Mouse (Mus musculus): ENCODE results near the gene A930002H24Rik. TPM values are rescaled to one million over a fixed set of nuclear protein-coding genes. Genes with fewer than 3 reads are reported as not detected.

The A930002H24Rik gene
- polyA plus RNA-seq, 1 experiment = 3.9 TPM

- no peak for DNase-seq (ENCODE audit: low spot score)
Measured at GRCm38 (mm10) chr17:63836223-63836622, 27.4 kb downstream of the A930002H24Rik start.

- no peak for DNase-seq (ENCODE audit: low spot score)
Measured at GRCm38 (mm10) chr17:63831550-63831949, 32.0 kb downstream of the A930002H24Rik start.

DNA sequence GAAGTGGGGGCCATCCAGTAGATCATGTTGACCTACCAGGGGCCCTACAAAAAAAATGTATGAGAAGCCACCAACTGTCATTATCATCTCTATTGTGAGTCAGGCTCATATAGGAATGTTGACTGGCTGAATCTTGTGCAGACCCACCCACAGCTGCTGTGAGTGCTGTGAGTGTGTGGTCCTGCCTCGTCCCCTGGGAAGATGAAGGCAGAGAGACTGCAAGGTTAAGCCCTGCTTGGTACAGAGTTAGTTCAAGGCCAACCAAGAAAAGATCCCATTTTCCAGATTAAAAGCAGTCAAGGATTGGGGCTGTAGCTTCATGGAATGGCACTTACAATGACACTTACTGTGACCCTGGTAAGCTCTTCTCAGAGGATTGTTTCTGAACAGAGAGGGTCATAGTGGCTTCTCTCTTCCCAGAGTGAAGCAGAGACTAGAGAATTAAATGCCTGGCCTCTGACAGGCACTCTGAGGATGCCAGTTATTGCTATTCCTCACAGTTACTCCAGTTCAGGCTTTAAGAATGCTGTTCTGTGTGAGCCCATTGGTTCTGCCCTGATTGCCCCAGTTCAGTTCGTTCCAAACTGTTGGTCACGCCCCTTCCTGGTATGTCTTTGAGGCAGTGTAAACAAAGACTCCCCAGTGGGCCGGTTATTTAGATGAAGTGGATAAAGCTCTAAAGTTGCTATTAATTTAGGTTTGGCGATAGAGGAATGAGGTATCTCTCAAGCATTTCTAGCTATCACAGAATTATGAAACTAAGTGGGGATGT lies 34.8 kb downstream of the A930002H24Rik start:
- no peak for DNase-seq (ENCODE audit: low spot score)

DNA sequence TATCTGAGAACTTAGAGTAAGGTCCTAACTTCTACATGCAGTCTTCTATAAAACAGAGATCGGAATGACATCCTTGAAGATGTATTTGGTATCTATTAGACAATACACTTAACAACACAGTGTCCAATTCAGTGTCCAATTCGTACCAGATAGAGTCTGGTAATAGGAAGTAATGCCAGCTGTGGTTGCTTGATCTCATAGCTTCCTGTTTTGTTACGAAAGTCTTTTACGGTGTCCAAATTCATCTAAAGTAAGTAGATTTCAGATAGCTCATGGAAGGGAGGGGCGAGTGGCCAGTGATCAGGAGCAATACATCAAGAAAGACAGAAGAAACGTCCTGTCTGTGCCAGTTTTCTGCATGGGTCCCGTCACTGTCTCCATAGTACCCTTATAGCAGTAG lies 36.8 kb downstream of the A930002H24Rik start:
- no peak for DNase-seq (ENCODE audit: low spot score)

DNA sequence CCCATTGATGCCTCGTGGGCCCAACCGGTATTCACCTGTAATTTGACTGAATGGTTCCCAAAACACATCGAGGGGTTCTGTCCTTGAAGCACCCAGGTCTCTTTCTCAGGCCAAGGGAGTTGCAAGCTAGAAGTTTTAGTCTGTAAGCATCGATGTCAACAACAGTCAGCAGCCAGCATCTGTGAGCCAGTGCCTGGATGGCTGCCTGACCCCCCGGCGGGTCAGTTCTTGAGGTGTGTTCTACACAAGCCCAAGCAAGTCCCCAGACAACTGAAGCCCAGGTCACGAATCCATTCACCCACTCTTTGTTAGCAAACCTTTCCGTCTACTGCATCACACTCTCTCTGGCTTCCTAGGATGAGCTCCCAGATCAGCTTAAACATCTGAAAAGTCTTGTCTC lies 37.4 kb downstream of the A930002H24Rik start:
- DNase-seq (ENCODE audit: low spot score) = no peak

DNA sequence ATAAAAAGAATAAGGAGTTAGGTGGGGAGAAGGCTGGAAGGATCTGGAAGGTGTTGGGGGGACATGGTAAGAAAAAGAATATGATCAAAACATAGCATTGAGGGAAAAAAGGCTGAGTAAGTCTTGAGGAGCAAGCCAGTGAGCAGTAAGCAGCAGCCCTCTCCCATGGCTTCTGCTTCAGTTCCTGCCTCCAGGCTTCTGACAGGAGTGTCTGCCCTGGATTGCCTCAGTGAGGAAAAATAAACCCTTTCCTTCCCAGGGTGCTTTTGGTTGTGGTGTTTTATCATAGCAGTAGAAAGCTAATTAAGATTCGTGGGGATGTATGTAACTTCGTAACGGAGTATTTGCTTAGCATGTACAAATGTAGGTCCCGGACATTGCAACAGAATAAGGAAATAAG lies 39.5 kb downstream of the A930002H24Rik start:
- no peak for DNase-seq (ENCODE audit: low spot score)

DNA sequence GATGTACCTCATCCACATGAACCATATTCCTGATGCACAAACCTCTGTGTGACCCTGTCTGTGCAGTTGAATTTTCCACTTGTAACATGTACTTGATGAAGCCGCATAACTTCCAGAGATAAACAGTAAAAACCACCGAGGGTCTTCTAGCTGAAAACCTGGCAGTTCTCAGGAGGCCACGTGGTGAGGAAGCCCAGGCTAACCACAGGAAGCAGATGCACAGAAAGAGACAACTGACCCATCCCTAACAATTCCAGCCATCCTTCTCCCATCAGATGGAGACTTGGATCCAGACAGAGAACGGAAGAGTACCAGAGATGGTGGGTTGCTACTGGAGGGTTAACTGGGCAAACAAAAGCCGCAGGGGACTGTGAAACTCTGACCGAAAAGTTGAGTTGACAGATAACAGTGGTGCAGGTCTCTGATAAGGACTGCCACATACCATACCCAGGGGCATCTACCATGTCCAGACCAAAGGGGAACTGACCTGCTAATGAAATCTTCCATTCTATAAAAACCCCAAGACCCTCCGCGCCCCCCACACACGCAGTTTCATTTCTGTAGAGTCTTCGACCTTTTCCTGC lies 45.1 kb downstream of the A930002H24Rik start:
- no peak for DNase-seq (ENCODE audit: low spot score)

- no peak for DNase-seq (ENCODE audit: low spot score)
Measured at GRCm38 (mm10) chr17:63813552-63813951, 50.0 kb downstream of the A930002H24Rik start.

Other genes starting within 250 kb of the A930002H24Rik start
- 12.9 and 16.1 TPM in 2 replicates for gene Fer, start 729 bp downstream of the A930002H24Rik start, polyA plus RNA-seq (2012; rRNA removed)

Data from urinary bladder, adult 2 months (tissue).